Mouse (Mus musculus): Measurements from ENCODE around the gene Asxl1.

DNA sequence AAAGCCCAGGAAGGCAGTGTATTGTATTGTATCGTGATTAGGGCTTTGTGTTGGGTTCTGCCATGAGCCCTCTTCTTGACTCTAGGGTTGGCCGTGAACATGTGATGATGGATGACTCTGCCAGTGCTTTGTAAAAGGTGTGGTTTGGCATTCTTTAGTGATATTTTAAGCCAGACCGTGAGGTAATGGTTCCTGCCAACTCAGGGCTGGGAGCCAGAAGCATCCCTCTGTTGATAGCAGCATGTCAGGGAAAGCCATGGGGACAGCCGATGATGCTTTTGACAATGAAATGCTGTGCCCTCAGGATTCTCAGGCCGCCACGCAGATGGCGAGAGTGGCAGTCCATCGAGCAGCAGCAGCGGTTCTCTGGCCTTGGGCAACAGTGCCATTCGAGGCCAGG, 47.4 kb downstream of the Asxl1 start:
- TF ChIP-seq EP300 (IDR thresholded peaks at IDR 0.05; ENCODE audit: low read depth), result no peak
- TF ChIP-seq CTCF (IDR thresholded peaks at IDR 0.05; ENCODE audit: low read depth), result no peak
